Mouse (Mus musculus) right cerebral cortex, postnatal 10 days (tissue): ENCODE results near the gene Strn4.

Source experiments
- DNase-seq, 2 experiments: peaks; one replicate each; pipeline ENCODE4 v3.0.0; 2021; ENCODE audit warnings: low spot score in 2 of 2

Strn4 gene

GRCm38 (mm10) chr7:16875326-16875725, 59.6 kb downstream of the Strn4 start:
- DNase-seq = no peak

DNA sequence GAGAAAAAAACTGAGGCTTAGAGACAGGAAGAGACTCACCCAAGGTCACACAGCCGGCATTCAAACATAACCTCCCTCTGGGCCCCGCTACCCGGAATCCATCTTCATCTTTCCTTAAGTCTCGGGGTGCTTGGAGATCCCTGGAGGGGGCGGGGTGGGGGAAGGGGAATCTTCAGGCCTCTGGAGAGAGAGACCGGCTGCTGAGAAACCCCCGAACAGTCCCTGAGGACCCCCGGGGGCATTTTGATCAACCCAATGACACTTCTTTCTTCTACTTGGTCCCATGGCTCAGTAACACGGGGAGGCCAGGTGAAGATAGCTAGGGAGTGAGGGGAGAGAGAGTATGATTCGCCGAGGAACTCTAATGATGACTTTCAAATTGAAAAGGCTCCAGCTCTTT, 60.3 kb downstream of the Strn4 start:
- no peak for DNase-seq

DNA sequence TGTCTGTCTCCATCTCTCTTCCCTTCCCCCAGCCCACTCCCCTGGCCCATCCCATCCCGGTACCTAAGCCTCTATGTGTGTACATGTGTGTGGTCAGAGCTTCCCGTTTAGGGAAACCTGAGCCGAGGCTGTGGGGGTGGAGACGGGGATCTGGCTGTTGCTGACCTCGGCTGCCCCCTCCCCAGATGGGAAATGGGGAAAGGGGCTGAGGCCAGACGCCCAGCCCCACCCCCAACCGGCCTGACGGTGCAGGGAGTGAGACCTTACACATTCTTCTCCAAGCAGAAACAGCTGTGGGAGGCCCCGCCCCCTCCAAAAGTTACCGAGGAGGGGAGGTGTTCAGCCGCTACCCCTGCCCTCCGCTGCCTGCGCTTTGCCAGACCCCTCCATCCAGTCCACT, 60.9 kb downstream of the Strn4 start:
- peak; percentile 61 to 62 for DNase-seq

- peak in 1 of 2 experiments; percentile 19 for DNase-seq
These were observed 62.0 kb downstream of the Strn4 start for GRCm38 (mm10) chr7:16877717-16878116.

- no peak for DNase-seq
These were observed 64.3 kb downstream of the Strn4 start for GRCm38 (mm10) chr7:16879796-16880547.

- DNase-seq = no peak
These were observed 64.9 kb downstream of the Strn4 start for GRCm38 (mm10) chr7:16880615-16881014.

DNA sequence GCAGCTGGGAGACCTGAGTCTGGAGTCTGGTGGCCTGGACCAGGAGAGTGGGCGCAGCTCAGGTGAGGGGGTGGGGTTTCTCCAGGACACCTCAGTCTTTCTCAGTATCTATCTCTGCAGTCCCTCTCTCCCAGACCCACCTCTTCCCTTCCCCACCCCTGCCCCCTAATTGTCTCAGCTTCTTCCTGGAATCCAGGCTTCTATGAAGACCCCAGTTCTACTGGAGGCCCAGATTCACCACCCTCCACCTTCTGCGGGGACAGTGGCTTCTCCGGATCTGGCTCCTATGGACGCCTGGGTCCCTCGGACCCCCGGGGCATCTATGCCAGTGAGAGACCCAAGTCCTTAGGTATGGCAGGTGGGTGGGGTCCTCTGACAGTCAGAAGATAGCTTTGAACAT, 67.5 kb downstream of the Strn4 start:
- no peak for DNase-seq

- no peak for DNase-seq
These were observed 68.6 kb downstream of the Strn4 start for GRCm38 (mm10) chr7:16884334-16884733.

GRCm38 (mm10) chr7:16885271-16885776, 69.6 kb downstream of the Strn4 start:
- no peak for DNase-seq

- no peak for DNase-seq
These were observed 70.2 kb downstream of the Strn4 start for GRCm38 (mm10) chr7:16885905-16886304.
